Mouse (Mus musculus) limb, embryonic 14.5 days (tissue): ENCODE data around the gene Creld2. TPM values are rescaled to one million over a fixed set of nuclear protein-coding genes. Genes with fewer than 3 reads are reported as not detected.
A peak's percentile ranks its signal among the peaks of the same experiment; 100 is the strongest.

Source experiments
- ATAC-seq: fragments of 200-750 bp; cut with Nextera tagmentation; 2 replicates; pipeline ENCODE4 v1.8.0; 2017; ENCODE audit warnings: low read depth, moderate number of reproducible peaks, moderate TSS enrichment; ENCODE audit not compliant: low FRiP score
- DNase-seq: peaks from one replicate; pipeline ENCODE4 v3.0.0-alpha.2; 2015; ENCODE audit warnings: low spot score
- H3K27ac ChIP-seq: fragments of 300-500 bp; sonication (generic); replicated peaks from 2 replicates; pipeline ENCODE4 v1.5.1; 2014; ENCODE audit warnings: low read depth, mild to moderate bottlenecking, low read length, moderate library complexity, mixed read lengths
- H3K27me3 ChIP-seq: fragments of 300-500 bp; sonication (generic); 2 replicates; pipeline ENCODE4 v1.6.1; 2014; ENCODE audit warnings: low read length, mixed read lengths; ENCODE audit not compliant: control insufficient read depth, insufficient read depth
- H3K36me3 ChIP-seq: fragments of 300-500 bp; sonication (generic); 2 replicates; pipeline ENCODE4 v1.6.1; 2014; ENCODE audit warnings: mild to moderate bottlenecking, low read length, moderate library complexity, mixed read lengths; ENCODE audit not compliant: control insufficient read depth, insufficient read depth
- H3K4me1 ChIP-seq: fragments of 300-500 bp; sonication (generic); 2 replicates; pipeline ENCODE4 v1.6.1; 2014; ENCODE audit warnings: antibody characterized with exemption, low read length, mixed read lengths; ENCODE audit not compliant: control insufficient read depth, insufficient read depth
- H3K4me2 ChIP-seq: fragments of 300-500 bp; sonication (generic); replicated peaks from 2 replicates; pipeline ENCODE4 v1.6.1; 2014; ENCODE audit warnings: low read depth, mild to moderate bottlenecking, low read length, moderate library complexity; ENCODE audit not compliant: severe bottlenecking
- H3K4me3 ChIP-seq: fragments of 300-500 bp; sonication (generic); replicated peaks from 2 replicates; pipeline ENCODE4 v1.5.1; 2014; ENCODE audit warnings: low read length
- H3K9ac ChIP-seq: fragments of 300-500 bp; sonication (generic); 2 replicates; pipeline ENCODE4 v1.6.1; 2014; ENCODE audit warnings: mild to moderate bottlenecking, low read depth, low read length, moderate library complexity; ENCODE audit not compliant: severe bottlenecking
- H3K9me3 ChIP-seq: fragments of 300-500 bp; sonication (generic); 2 replicates; pipeline ENCODE4 v1.6.1; 2016; ENCODE audit warnings: low read length; ENCODE audit not compliant: control insufficient read depth
- POLR2A ChIP-seq: fragments of 200-500 bp; IDR thresholded peaks from 2 replicates; pipeline ENCODE4 v1.8.0; 2012; ENCODE audit warnings: inconsistent platforms, mild to moderate bottlenecking, moderate library complexity, borderline replicate concordance; ENCODE audit not compliant: insufficient read depth, insufficient read length; ENCODE audit errors: extremely low read depth
- WGBS: fragments of 180-500 bp; shearing (Covaris S2); extraction: QIAGEN DNeasy Blood & Tissue Kit; methylation state at CpG from one replicate; pipeline ENCODE4 v1.1.7; 2014; 5-methylcytosine and 5-hydroxymethylcytosine counted together
- polyA plus RNA-seq, 2 experiments: library from polyadenylated mRNA; depleted of rRNA in 1 of 2; stranded (reverse) in 1 of 2; unstranded in 1 of 2; fragments of >200 nt; fragmentation: Nextera tagmentation in 1 of 2; extraction: Ambion mirVana in 1 of 2; gene quantifications; 2 replicates each; pipeline versions ENCODE4 v1.2.1 to v1.2.3; 2012 to 2014

The Creld2 gene
- polyA plus RNA-seq, 2 experiments = 79.1 to 85.9 TPM

DNA sequence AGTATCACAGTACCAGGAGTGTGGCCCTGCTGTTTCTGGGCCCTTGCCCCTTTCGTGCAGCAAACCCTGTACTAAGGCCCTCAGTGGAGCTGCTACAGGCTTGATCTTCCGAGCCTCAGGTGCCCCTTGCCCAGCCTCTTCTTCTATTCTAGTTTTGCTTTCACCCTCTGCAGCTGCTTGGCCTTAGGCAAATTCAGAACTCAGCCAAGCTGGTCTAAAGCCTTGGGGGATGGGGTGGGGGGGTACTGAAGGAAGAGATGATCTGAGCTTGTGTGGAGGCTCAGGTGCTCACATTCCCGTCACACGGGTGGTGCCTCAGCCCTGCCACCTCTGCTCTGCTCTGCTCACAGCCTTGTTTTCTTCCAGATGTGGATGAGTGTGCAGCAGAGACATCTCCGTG lies 3.9 kb downstream of the Creld2 start:
- WGBS = 87% methylated on average over 5 of the region's 5 CpGs
- TF ChIP-seq POLR2A = no peak
- no peak overlapping the region for H3K9ac ChIP-seq
- H3K27ac ChIP-seq = no peak overlapping the region
- H3K4me3 ChIP-seq = no peak overlapping the region
- no peak overlapping the region for H3K4me2 ChIP-seq
- H3K36me3 ChIP-seq = peaks cover 56% of the 10 kb centered on the region
- no peaks in the 10 kb centered on the region for H3K27me3 ChIP-seq
- DNase-seq (no peak), ATAC-seq (no peak)
- H3K4me1 ChIP-seq = peaks cover 10% of the 10 kb centered on the region
- H3K9me3 ChIP-seq = no peaks in the 10 kb centered on the region

DNA sequence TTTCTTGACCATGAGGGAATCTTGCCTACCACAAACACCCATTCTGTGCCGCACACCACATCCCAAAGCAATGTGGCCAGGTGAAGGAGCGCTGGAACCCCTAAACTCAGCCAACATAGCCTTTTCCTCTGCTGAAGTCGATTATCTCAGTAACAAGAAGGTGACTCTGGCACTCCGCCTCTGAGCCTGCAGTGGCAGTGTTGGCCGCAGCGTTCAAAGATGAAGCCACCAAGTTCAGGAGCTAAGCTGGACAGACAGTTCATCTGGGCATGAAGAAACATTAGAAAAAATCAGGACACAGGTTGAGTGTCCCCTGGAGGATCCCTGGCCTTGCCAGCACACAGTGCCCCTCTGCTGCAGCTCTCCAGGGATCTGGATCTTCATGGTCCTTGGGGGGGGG lies 8.0 kb downstream of the Creld2 start:
- Histone ChIP-seq H3K4me1 (peaks cover 3% of the 10 kb centered on the region; the same call in 1 of the 2 replicates), H3K27me3 (no peaks in the 10 kb centered on the region), H3K27ac (no peak overlapping the region), H3K4me2 (no peak overlapping the region), H3K9ac (no peak overlapping the region), H3K36me3 (peaks cover 46% of the 10 kb centered on the region), H3K9me3 (no peaks in the 10 kb centered on the region), H3K4me3 (no peak overlapping the region)
- DNase-seq = no peak
- TF ChIP-seq POLR2A = no peak
- WGBS = 83% methylated on average over 6 of the region's 6 CpGs
- no peak for ATAC-seq

DNA sequence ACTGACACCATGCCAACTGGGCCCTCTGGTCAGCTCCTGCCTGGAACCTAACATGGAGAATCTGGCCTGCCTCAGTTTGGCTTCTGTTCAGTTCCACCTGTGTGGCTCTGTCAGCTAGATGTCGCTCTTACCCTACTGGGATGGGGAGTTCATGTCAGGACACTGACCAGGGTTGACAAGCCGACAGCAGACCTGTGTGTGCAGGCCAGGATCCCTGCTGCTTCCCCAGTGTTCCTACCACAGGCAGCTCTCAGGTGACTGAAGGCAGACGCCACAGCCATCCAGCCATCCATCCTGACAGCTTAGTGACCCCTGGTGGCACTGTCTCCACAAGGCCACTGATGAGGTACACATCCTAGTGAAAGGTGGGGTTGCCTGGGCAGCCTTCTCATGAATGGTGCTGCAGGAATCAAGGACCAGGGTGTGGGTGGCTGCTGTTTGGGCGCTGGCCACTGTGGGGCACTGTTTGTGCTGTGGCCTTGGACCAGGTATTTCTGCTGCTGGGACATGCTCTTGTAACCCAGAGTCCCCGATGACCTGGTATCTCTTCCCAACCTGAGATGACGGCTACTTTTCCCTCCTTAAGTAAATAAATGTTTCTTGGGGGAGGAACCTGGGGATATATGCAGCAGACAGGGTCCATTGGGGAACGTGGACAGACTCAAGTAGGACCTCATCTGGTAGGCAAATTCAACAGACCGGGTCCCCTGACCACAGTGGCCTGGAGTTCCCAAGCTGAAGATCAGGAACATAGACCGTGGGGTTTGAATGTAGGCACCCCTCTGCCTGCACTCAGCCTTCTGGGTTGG lies 8.7 kb downstream of the Creld2 start:
- no peak for TF ChIP-seq POLR2A
- Histone ChIP-seq H3K36me3 (peaks cover 39% of the 10 kb centered on the region), H3K4me1 (peaks cover 3% of the 10 kb centered on the region; the same call in 1 of the 2 replicates), H3K27me3 (no peaks in the 10 kb centered on the region), H3K9me3 (no peaks in the 10 kb centered on the region), H3K9ac (no peak overlapping the region), H3K27ac (no peak overlapping the region), H3K4me2 (no peak overlapping the region), H3K4me3 (no peak overlapping the region)
- 23% methylated on average over 9 of the region's 9 CpGs for WGBS
- DNase-seq (peak; percentile 52), ATAC-seq (peak; percentile 31; the same call in 1 of the 2 replicates)

DNA sequence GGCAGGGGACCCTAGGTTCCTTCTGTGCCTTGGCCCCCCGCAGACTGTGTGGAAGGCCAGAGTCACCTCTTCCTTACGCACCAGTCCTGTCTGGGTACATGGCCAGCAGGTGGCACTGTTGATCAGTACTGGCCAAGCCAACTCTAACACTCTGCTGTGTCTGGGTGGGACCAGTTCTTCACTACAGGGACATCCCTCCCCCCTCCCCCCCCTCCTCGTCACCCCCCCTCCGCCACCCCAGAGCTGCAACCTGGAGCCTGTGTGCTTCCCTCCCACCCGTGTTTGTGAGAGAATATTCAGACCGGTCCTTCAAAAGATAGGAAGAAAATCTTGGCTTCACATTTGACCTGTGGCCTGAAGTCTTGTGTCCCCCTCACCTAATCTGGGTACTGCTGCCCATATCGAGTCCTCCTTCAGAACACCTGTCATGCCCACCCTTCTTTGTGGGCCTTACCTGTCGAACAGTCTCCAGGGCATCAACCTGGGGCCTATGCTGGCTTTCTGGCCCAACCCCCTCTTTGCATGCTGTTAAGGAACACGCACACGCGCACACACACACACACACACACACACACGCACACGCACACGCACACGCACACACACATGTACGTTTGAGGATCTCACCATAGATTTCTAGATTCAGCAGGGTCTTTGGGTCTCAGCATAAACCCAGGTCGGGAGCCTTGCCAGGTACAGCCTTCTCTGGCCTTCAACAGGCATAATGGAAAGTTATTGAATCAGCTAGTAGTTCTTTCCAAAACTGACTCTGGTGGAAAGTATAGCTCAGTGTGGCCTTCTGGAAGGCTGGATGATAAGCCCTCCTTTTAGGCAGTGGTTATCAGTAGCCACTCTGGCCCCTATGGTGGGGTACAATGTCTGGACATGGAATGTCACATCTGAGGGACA lies 9.6 kb downstream of the Creld2 start:
- no peak for TF ChIP-seq POLR2A
- Histone ChIP-seq H3K27ac (no peak overlapping the region), H3K4me3 (no peak overlapping the region), H3K4me1 (peaks cover 3% of the 10 kb centered on the region; the same call in 1 of the 2 replicates), H3K36me3 (peaks cover 31% of the 10 kb centered on the region), H3K27me3 (no peaks in the 10 kb centered on the region), H3K9me3 (no peaks in the 10 kb centered on the region), H3K4me2 (no peak overlapping the region), H3K9ac (no peak overlapping the region)
- DNase-seq (peak; percentile 90), ATAC-seq (peak; percentile 90)
- 60% methylated on average over 16 of the region's 17 CpGs for WGBS

DNA sequence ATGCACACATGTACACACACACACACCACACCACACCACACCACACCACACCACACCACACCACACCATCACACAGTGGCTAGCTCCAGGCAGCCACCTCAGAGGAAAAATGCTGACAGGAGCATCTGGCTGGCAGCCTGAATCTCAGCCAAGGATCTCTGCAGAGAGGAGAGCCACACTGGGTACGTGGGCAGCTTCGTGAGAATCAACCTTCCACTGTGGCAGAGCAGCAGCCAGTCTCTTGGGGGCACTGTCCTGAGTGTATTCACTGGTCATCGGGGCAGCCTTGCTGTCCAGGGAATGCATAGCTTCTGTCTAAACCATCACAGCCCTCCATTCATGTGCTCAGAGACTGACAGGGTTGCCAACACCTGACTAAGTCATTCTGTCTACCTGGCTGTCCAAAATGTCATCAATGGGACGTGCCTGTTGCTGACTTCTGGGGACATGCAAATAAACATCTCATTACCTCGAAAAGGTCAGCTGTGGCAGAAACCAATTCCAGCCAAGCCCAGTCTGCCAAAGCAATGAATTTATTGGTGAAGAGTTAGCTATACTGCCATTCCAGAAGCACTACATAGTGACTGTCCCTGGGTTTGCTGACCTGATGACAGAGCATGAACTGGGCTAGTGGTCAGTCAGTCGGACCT lies 10.5 kb downstream of the Creld2 start:
- Histone ChIP-seq H3K27ac (no peak overlapping the region), H3K36me3 (peaks cover 22% of the 10 kb centered on the region), H3K9me3 (no peaks in the 10 kb centered on the region), H3K27me3 (no peaks in the 10 kb centered on the region), H3K4me3 (no peak overlapping the region), H3K4me1 (peaks cover 3% of the 10 kb centered on the region; the same call in 1 of the 2 replicates), H3K9ac (no peak overlapping the region), H3K4me2 (no peak overlapping the region)
- ATAC-seq = no peak
- TF ChIP-seq POLR2A = no peak
- no peak for DNase-seq
- WGBS = 67% methylated on average over 6 of the region's 6 CpGs
